Mouse (Mus musculus) right cerebral cortex, postnatal 36 days (tissue): ENCODE results near the gene Sema4c.

Experiments
- DNase-seq, 2 experiments: peaks; one replicate each; pipeline ENCODE4 v3.0.0; 2022; ENCODE audit warnings: low spot score in 2 of 2, mixed read lengths in 1 of 2

Sema4c gene

GRCm38 (mm10) chr1:36535477-36536396, 22.4 kb downstream of the Sema4c start:
- DNase-seq, result no peak

GRCm38 (mm10) chr1:36534595-36535058, 23.5 kb downstream of the Sema4c start:
- DNase-seq, result no peak

GRCm38 (mm10) chr1:36533546-36533945, 24.6 kb downstream of the Sema4c start:
- no peak for DNase-seq

GRCm38 (mm10) chr1:36531461-36531860, 26.7 kb downstream of the Sema4c start:
- no peak for DNase-seq

- DNase-seq, result no peak
Observed at GRCm38 (mm10) chr1:36530962-36531361, 27.2 kb downstream of the Sema4c start.

- DNase-seq, result no peak
Observed at GRCm38 (mm10) chr1:36530485-36530884, 27.7 kb downstream of the Sema4c start.

- no peak for DNase-seq
Observed at GRCm38 (mm10) chr1:36529875-36530274, 28.3 kb downstream of the Sema4c start.

GRCm38 (mm10) chr1:36529274-36529673, 28.9 kb downstream of the Sema4c start:
- no peak for DNase-seq

- no peak for DNase-seq
Observed at GRCm38 (mm10) chr1:36528351-36528750, 29.8 kb downstream of the Sema4c start.

GRCm38 (mm10) chr1:36526903-36527302, 31.2 kb downstream of the Sema4c start:
- DNase-seq, result no peak

- no peak for DNase-seq
Observed at GRCm38 (mm10) chr1:36525774-36526173, 32.4 kb downstream of the Sema4c start.

GRCm38 (mm10) chr1:36524058-36524457, 34.1 kb downstream of the Sema4c start:
- DNase-seq, result no peak

GRCm38 (mm10) chr1:36523332-36524013, 34.7 kb downstream of the Sema4c start:
- DNase-seq, result no peak

GRCm38 (mm10) chr1:36522210-36522609, 35.9 kb downstream of the Sema4c start:
- no peak for DNase-seq

GRCm38 (mm10) chr1:36519626-36520025, 38.5 kb downstream of the Sema4c start:
- no peak for DNase-seq

GRCm38 (mm10) chr1:36518259-36518658, 39.9 kb downstream of the Sema4c start:
- DNase-seq, result no peak

- no peak for DNase-seq
Observed at GRCm38 (mm10) chr1:36513718-36514117, 44.4 kb downstream of the Sema4c start.

GRCm38 (mm10) chr1:36513310-36513709, 44.8 kb downstream of the Sema4c start:
- no peak for DNase-seq

- DNase-seq, result no peak
Observed at GRCm38 (mm10) chr1:36512966-36513280, 45.2 kb downstream of the Sema4c start.

GRCm38 (mm10) chr1:36512089-36512965, 45.8 kb downstream of the Sema4c start:
- DNase-seq, result peak; percentile 39 to 49

- DNase-seq, result peak; percentile 98
Observed at GRCm38 (mm10) chr1:36511289-36512021, 46.7 kb downstream of the Sema4c start, which contains the start of gene Cnnm3. Gene Cnnm3 (plus strand): TSS chr1:36511867.
